Mouse (Mus musculus) right cerebral cortex, adult 2 months (tissue): Measurements from ENCODE around the gene Rpain.

Experiments
- DNase-seq, 2 experiments: peaks; one replicate each; pipeline ENCODE4 v3.0.0; 2021 to 2022; ENCODE audit warnings: low spot score in 2 of 2

Rpain gene

GRCm38 (mm10) chr11:71001167-71001566 lies 31.2 kb downstream of the Rpain start:
- DNase-seq, result peak; percentile 22 to 36

- DNase-seq, result peak in 1 of 2 experiments; percentile 55
Measured at GRCm38 (mm10) chr11:71003611-71004315, 33.8 kb downstream of the Rpain start.

GRCm38 (mm10) chr11:71004316-71004773 lies 34.3 kb downstream of the Rpain start, which contains the start of gene Dhx33:
Gene Dhx33, minus strand, starts transcription at chr11:71004437.
- DNase-seq, result peak; percentile 98

GRCm38 (mm10) chr11:71005046-71005445 lies 35.0 kb downstream of the Rpain start:
- no peak for DNase-seq

- DNase-seq, result no peak
Measured at GRCm38 (mm10) chr11:71007026-71007425, 37.0 kb downstream of the Rpain start.

- DNase-seq, result no peak
Measured at GRCm38 (mm10) chr11:71007831-71008230, 37.8 kb downstream of the Rpain start.

- no peak for DNase-seq
Measured at GRCm38 (mm10) chr11:71008321-71008720, 38.3 kb downstream of the Rpain start.

GRCm38 (mm10) chr11:71012743-71013142 lies 42.7 kb downstream of the Rpain start:
- no peak for DNase-seq

GRCm38 (mm10) chr11:71017051-71017450 lies 47.0 kb downstream of the Rpain start:
- DNase-seq, result no peak

- no peak for DNase-seq
Measured at GRCm38 (mm10) chr11:71018416-71019200, 48.6 kb downstream of the Rpain start.

- peak; percentile 98 to 99 for DNase-seq
Measured at GRCm38 (mm10) chr11:71019201-71020068, 49.4 kb downstream of the Rpain start, which contains the start of the genes Mis12 and Derl2. Gene Mis12, plus strand, starts transcription at chr11:71019611. Gene Derl2, minus strand, starts transcription at chr11:71019841.
